Mouse (Mus musculus) kidney, adult 11 months (tissue): ENCODE measurements at regions not wholly inside any gene's neighbourhood (a gene's known extent, or its start where the extent isn't known, plus 50 kb on each side); places are given as distances from the start of the nearest gene placed in this dataset.
A peak's percentile ranks its signal among the peaks of the same experiment; 100 is the strongest.

Experiments used
- DNase-seq: peaks from one replicate; pipeline ENCODE4 v3.0.0; 2022

GRCm38 (mm10) chr3:58153874-58154756 is 260.4 kb upstream of the Tsc22d2 start:
- DNase-seq: no peak

- no peak for DNase-seq
Observed at GRCm38 (mm10) chr3:58159384-58159783, 255.1 kb upstream of the Tsc22d2 start.

DNA sequence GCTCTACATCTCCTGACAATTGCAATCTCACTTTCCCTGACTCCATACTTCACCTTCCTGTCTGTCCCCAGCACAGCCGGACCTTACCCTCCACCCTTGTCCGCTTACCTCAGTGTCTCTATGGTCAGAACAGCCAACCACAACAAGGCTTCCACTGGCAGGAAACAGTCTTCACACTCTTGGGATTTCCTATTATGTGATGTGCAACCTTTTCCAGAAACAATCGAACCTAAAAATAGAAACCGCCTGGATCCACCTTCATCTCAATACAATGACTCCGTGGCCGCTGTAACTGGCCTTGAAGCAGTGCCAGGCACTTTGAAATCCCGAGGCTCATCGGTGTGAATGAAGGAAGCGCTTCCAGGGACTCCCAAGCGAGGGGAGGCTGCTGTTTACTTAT is 252.3 kb upstream of the Tsc22d2 start:
- peak; percentile 22 for DNase-seq

- DNase-seq: peak; percentile 69
Observed at GRCm38 (mm10) chr3:58163806-58164205, 250.7 kb upstream of the Tsc22d2 start.

DNA sequence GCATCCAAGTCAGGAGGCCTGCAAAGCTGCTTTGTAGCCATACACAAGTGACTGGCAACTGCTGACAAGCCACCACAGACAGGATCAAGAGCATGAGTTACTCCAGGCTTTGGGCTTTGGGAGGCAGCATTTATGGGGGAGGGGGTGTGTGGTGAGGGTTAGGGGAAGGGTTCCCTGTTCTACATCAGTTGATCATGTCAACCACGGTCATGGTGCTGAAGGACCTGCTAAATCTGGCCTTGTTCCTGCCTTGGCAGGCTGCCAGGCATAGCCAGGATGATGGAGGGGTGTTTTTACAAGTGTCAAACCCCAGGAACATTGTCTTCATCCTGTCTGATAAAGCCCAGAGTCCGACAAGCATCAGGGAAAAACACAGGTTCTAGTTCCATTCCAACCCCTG is 247.9 kb upstream of the Tsc22d2 start:
- no peak for DNase-seq

DNA sequence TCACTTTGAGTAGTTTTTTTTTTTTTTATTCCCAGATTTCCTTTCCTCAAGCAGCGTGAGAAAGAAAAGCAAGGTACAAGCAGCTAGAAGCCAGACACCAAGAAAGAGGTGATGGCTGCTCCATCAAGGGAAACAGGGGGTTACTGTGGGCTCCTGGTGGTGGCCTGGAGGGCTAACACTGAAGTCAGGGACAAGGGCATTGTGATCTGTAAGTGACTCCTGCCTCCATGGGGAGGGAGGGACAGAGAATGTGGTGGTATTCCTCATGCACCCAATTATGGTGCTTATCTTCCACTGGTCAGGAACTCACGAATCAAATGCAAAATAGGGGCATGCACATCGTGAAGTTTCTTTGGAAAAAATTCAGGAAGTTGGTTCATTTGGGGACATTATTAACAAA is 247.4 kb upstream of the Tsc22d2 start:
- no peak for DNase-seq

DNA sequence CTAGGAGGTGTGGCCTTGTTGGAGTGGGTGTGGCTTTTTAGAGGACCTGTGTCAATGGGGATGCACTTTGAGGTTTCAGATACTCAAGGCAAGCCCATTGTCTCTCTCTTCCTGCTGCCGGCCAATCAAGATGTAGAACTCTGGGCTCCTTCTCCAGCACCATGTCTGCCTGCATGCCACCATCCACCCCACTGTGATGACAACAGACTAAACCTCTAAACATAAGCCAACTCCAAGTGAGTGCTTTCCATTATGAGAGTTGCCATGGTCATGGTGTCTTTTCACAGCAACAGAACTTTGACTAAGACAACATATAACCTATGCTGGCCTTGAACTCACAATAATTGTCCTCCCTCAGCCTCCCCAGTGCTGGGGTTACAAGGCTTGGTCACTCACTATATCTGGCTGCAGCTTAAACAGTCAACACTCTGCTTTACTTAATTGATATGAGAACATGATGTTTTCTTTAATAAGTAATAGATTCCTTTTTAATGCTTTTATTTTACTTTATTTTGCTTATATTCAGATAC is 246.7 kb upstream of the Tsc22d2 start:
- DNase-seq: no peak

DNA sequence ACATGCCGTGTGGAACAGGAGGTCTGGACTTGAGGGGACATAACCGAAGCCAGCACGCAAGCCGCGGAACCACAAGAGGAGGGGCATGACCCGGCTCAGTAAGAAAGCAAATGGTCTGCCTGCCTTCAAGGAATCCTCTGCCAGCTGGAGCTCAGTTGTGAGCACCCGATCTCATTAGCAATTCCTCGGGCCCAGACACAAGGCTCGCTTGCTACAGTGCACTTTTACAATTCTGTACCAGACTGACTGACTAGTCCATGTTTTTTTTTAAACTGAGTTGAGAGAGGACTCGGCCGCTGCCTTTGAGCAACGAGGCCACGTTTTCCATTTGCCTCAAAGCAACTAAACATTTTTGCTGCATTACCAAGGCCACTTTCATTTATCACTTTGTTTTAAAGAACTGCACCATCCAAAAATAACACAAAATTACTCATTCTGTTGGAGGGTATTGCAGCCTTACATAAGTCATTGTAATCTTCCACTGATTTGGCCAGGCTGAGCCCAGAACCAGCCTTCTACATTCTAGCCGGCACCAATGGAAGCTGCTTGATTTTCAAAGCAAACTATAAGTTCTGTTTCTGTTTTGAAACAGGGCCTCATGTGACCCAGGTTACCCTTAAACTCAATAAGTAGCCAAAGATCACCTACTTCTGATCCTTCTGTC is 245.9 kb upstream of the Tsc22d2 start:
- no peak for DNase-seq

- DNase-seq: no peak
Observed at GRCm38 (mm10) chr3:58169786-58170185, 244.7 kb upstream of the Tsc22d2 start.

DNA sequence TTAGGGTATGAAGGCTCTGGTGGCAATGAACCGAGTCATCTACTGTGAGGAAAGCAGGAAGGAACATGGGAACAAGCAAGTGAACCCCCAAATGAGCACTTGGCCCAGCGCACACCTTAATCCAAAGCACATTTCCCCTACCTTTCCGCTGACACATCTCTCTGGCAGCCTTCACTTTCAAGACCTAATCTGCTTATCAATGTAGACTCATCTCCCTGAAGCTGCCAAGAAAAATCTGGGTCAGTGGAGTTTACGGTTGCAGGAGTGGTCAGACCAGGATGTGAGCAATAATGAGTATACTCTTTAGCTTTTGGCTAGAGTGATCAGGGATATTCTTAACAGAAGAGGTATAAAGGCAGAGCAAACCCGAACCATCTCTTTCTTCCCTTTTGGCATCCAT is 242.4 kb upstream of the Tsc22d2 start:
- DNase-seq: no peak

GRCm38 (mm10) chr3:58173821-58174220 is 240.7 kb upstream of the Tsc22d2 start:
- no peak for DNase-seq

DNA sequence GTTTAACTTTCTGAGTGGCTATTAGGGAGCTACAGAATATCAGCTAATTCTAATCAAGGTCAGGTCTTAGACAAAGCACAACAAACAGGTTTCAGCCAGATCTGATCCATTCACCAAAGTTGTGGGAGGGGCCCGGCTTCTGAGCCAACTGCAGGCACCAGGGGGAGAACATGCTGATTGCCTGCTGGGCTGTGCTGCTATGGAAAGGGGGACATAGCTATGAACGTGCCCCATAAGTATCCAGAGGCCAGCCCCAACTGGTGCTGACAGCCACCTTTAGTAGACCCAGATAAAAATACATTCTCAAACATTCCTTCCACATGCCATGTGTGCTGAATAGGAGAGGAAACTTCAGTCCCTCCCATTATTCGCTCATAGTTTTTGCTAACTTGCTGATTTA is 232.8 kb upstream of the Tsc22d2 start:
- DNase-seq: no peak

- DNase-seq: no peak
Observed at GRCm38 (mm10) chr3:58182299-58182698, 232.2 kb upstream of the Tsc22d2 start.

GRCm38 (mm10) chr3:58183279-58183678 is 231.2 kb upstream of the Tsc22d2 start:
- no peak for DNase-seq

GRCm38 (mm10) chr3:58200462-58200861 is 214.1 kb upstream of the Tsc22d2 start:
- DNase-seq: no peak

- DNase-seq: no peak
Observed at GRCm38 (mm10) chr3:58202816-58203215, 211.7 kb upstream of the Tsc22d2 start.

GRCm38 (mm10) chr3:58203806-58204205 is 210.7 kb upstream of the Tsc22d2 start:
- no peak for DNase-seq

DNA sequence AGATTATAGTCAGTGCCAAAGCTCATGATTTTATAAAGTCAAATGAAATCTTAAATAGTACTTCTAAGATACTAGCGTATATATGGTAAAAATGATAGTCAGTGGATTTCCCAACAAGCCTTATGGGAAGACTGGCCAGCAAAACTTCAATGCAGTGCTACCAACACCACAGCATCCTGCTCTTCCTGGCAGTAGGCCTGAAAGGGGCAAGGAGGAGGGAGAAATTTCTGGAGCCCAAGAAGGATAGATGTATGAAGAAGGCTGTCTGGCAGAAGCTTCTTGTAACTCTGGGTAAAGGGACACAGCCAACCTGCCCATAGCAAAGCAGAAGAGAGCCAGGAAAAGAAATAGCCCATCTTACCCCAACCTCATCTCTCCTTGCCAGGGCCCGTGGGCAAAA is 209.0 kb upstream of the Tsc22d2 start:
- no peak for DNase-seq

- peak; percentile 15 for DNase-seq
Observed at GRCm38 (mm10) chr3:58206776-58207398, 207.6 kb upstream of the Tsc22d2 start.

DNA sequence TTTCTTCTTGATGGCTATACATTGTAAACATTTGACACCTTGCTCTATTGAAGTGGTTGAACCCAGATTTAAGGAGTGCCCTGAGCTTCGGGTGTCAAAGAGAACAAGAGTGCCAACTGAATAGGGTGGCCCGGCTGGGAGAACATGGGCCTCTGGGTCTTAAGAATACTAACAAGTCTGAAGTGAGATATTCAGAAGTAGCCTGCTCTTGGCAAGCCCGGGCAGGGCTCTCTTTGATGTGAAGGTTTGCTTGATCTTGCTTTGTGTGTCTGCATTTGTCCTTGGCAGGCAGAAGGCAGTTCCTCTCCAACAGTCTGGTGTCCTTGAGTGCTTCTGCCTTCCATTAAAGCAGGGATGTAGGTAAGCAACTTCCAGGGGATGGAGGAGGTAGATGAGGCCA is 203.5 kb upstream of the Tsc22d2 start:
- DNase-seq: no peak

DNA sequence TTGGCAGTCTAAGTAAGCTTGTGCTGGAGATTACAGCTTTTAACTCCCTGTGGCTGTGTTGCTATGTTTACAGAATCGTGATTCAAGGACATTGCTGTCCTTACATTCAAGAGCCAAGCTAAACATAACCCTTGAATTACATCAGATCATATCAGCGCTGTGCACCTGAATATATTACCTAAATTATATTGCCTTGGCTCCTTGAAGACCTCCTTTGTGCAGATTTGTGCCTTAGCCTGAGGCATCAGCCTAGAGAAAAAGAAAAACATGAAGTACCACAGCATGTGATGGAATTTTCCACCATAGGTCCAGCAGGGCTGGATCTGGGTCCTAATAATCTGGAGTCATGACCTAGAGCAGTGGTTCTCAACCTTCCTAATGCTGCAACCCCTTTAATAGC is 189.8 kb upstream of the Tsc22d2 start:
- DNase-seq: peak; percentile 39

GRCm38 (mm10) chr3:58226447-58227321 is 187.8 kb upstream of the Tsc22d2 start:
- DNase-seq: no peak

DNA sequence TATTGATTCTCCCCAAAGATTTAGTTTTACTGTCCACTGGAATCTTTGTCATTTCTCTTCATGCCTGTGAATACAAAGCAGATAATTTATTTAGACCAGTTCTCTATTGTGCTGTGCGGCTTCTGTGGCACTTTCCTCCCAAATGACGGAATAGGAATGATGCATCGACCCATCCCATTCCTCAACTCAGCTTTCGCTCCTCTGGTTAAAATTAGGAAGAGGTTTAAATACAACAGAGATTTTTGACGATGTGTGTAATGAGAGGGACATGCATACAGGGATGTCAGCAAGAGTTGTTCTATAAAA is 187.2 kb upstream of the Tsc22d2 start:
- no peak for DNase-seq
